In the genomic region with DNA sequence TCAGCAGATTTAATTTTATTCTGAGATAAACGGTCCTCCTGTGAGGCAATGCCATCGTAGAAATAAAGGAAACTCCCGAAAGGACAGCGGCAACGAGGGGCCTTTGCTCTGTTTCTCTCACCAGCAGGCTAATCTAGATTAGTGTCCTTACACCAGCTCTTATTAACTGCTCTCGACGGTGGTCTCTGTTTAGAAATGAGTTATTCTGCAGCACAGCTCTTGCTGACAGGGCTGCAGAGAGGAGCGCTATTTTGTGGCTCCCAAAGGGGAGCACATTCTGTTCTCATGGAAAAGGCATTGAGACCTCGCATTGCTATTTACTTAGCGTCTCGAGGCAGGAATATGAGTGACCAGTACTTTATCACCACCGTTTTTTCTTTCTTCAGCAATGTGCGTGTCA, we compare ENCODE assay signal across 20 mouse cellular contexts.
"Had no signal": no experiment of that assay in that cellular context is flagged by ENCODE, and none has a peak within 500 bp of the region (broad histone marks: within the 10 kb centered on the region; RNA-seq: fewer than 3 reads in every experiment).

No protein-coding gene starts in this region.

- H3K27ac ChIP-seq: liver, embryonic 13.5 days; liver, embryonic 15.5 days; macrophage; stomach, embryonic 15.5 days; stomach, postnatal 0 days had no signal

- H3K9me3 ChIP-seq: liver, embryonic 13.5 days; liver, embryonic 15.5 days; megakaryocyte, embryonic 14.5 days; stomach, embryonic 15.5 days had no signal

- ATAC-seq: liver, postnatal 0 days had no signal

- H3K4me3 ChIP-seq: liver, embryonic 13.5 days; liver, embryonic 15.5 days; megakaryocyte, embryonic 14.5 days; stomach, embryonic 15.5 days had no signal

- H3K4me2 ChIP-seq: liver, embryonic 11.5 days; liver, embryonic 13.5 days; liver, embryonic 15.5 days; lung, embryonic 14.5 days; midbrain, embryonic 11.5 days; stomach, embryonic 15.5 days had no signal

- H3K9ac ChIP-seq: liver, embryonic 13.5 days; liver, embryonic 15.5 days; liver, postnatal 0 days; lung, embryonic 14.5 days; stomach, embryonic 15.5 days had no signal

- H3K36me3 ChIP-seq: liver, embryonic 13.5 days; liver, embryonic 15.5 days; stomach, embryonic 15.5 days had no signal

- H3K27me3 ChIP-seq: liver, embryonic 13.5 days; liver, embryonic 15.5 days; stomach, embryonic 15.5 days had no signal

- H3K4me1 ChIP-seq: liver, embryonic 13.5 days; liver, embryonic 15.5 days; megakaryocyte, embryonic 14.5 days; stomach, embryonic 15.5 days had no signal

- DNase-seq: liver; liver, embryonic 13.5 days; liver, postnatal 0 days; lung, embryonic 14.5 days; lung, postnatal 14 days; lung, postnatal 36 days; retina, postnatal 1 day; right cerebral cortex, adult 18-20 months; right cerebral cortex, postnatal 25 days; right cerebral cortex, postnatal 4 days; thymus, adult 2 months; thymus, postnatal 25 days; thymus, postnatal 4 days had no signal
